Mouse (Mus musculus) adrenal gland, adult 2 months (tissue): ENCODE measurements around the gene Gm20521. TPM values are rescaled to one million over a fixed set of nuclear protein-coding genes. Genes with fewer than 3 reads are reported as not detected.
"Not testable (repeated sequence)": the region's sequence is repeated elsewhere in the genome, so short reads cannot be mapped to it uniquely, and the experiment has no call there.

ENCODE experiments used
- DNase-seq: peaks from one replicate; pipeline ENCODE4 v3.0.0; 2021
- polyA plus RNA-seq: library from polyadenylated mRNA; depleted of rRNA; stranded (reverse); fragments of >200 nt; gene quantifications from 2 replicates; pipeline ENCODE4 v1.2.3, GENCODE M21; 2012; rRNA removed
- total RNA-seq, 2 experiments: library from RNA; stranded (reverse); gene quantifications; 2 replicates each; pipeline ENCODE4 v1.2.3; 2021

Gene Gm20521
- total and polyA plus RNA-seq, 3 experiments, result 7.1 to 42.4 TPM; not detected in 1

- DNase-seq, result no peak
Measured at GRCm38 (mm10) chr14:54936831-54937160, 53.6 kb downstream of the Gm20521 start.

GRCm38 (mm10) chr14:54937361-54938182 lies 54.3 kb downstream of the Gm20521 start:
- no peak for DNase-seq

GRCm38 (mm10) chr14:54938431-54939219 lies 55.4 kb downstream of the Gm20521 start:
- no peak for DNase-seq

GRCm38 (mm10) chr14:54939434-54940175 lies 56.4 kb downstream of the Gm20521 start:
- DNase-seq, result peak; percentile 66

- no peak for DNase-seq
Measured at GRCm38 (mm10) chr14:54940176-54940530, 56.9 kb downstream of the Gm20521 start.

GRCm38 (mm10) chr14:54941024-54941978 lies 58.1 kb downstream of the Gm20521 start:
- no peak for DNase-seq

GRCm38 (mm10) chr14:54942479-54942878 lies 59.2 kb downstream of the Gm20521 start:
- DNase-seq, result no peak

GRCm38 (mm10) chr14:54943971-54944370 lies 60.7 kb downstream of the Gm20521 start:
- no peak for DNase-seq

GRCm38 (mm10) chr14:54944939-54945338 lies 61.7 kb downstream of the Gm20521 start:
- no peak for DNase-seq

- DNase-seq, result no peak
Measured at GRCm38 (mm10) chr14:54945975-54946704, 62.9 kb downstream of the Gm20521 start.

- DNase-seq, result not testable (repeated sequence)
Measured at GRCm38 (mm10) chr14:54947008-54947407, 63.8 kb downstream of the Gm20521 start.

Other genes with a start within 250 kb of the Gm20521 start
- gene Gm17606, start 242.5 kb upstream of the Gm20521 start, total RNA-seq, result not detected
- gene Gm17606, start 242.5 kb upstream of the Gm20521 start, polyA plus RNA-seq, result not detected in 2 replicates
- gene Cdh24, start 242.1 kb upstream of the Gm20521 start, total RNA-seq, result 1 to 10 TPM in 1 of 2 experiments, under 1 TPM in 1; 0.66 to 1.7 TPM
- 4.4 and 6.6 TPM in 2 replicates for gene Cdh24, start 242.1 kb upstream of the Gm20521 start, polyA plus RNA-seq
- 10 to 100 TPM; 39.8 to 41.7 TPM for gene 1700123O20Rik, start 197.2 kb upstream of the Gm20521 start, total RNA-seq
- gene 1700123O20Rik, start 197.2 kb upstream of the Gm20521 start, polyA plus RNA-seq, result 52.7 and 81.0 TPM in 2 replicates
- 100 to 1,000 TPM; 120 to 177 TPM for gene Acin1, start 196.5 kb upstream of the Gm20521 start, total RNA-seq
- 93.0 and 109 TPM in 2 replicates for gene Acin1, start 196.5 kb upstream of the Gm20521 start, polyA plus RNA-seq
- not detected for gene Gm29776, start 184.6 kb upstream of the Gm20521 start, total RNA-seq
- 0.07 and 0.08 TPM in 2 replicates for gene Gm29776, start 184.6 kb upstream of the Gm20521 start, polyA plus RNA-seq
- not detected for gene Cebpe, start 171.3 kb upstream of the Gm20521 start, total RNA-seq
- gene Cebpe, start 171.3 kb upstream of the Gm20521 start, polyA plus RNA-seq, result 0.18 and 0.52 TPM in 2 replicates
- gene Slc7a8, start 101.5 kb upstream of the Gm20521 start, total RNA-seq, result 10 to 100 TPM; 24.7 to 74.6 TPM
- 31.9 and 52.9 TPM in 2 replicates for gene Slc7a8, start 101.5 kb upstream of the Gm20521 start, polyA plus RNA-seq
- gene Rnf212b, start 69.3 kb upstream of the Gm20521 start, total RNA-seq, result 1 to 10 TPM in 1 of 2 experiments, under 1 TPM in 1; 0.35 to 1.5 TPM
- 0.22 and 0.24 TPM in 2 replicates for gene Rnf212b, start 69.3 kb upstream of the Gm20521 start, polyA plus RNA-seq
- 10 to 100 TPM; 12.1 to 18.8 TPM for gene Homez, start 12.5 kb upstream of the Gm20521 start, total RNA-seq
- 3.5 and 4.1 TPM in 2 replicates for gene Homez, start 12.5 kb upstream of the Gm20521 start, polyA plus RNA-seq
- gene Ppp1r3e, start 5.9 kb upstream of the Gm20521 start, total RNA-seq, result 10 to 100 TPM; 13.0 to 19.6 TPM
- gene Ppp1r3e, start 5.9 kb upstream of the Gm20521 start, polyA plus RNA-seq, result 41.8 and 45.9 TPM in 2 replicates
- 10 to 100 TPM; 42.6 to 57.7 TPM for gene Bcl2l2, start 64 bp upstream of the Gm20521 start, total RNA-seq
- gene Bcl2l2, start 64 bp upstream of the Gm20521 start, polyA plus RNA-seq, result 43.3 and 45.1 TPM in 2 replicates
- gene Pabpn1, start 9.1 kb downstream of the Gm20521 start, total RNA-seq, result 100 to 1,000 TPM; 167 to 196 TPM
- 69.3 and 80.4 TPM in 2 replicates for gene Pabpn1, start 9.1 kb downstream of the Gm20521 start, polyA plus RNA-seq
- 10 to 100 TPM; 24.9 to 45.1 TPM for gene Slc22a17, start 29.7 kb downstream of the Gm20521 start, total RNA-seq
- gene Slc22a17, start 29.7 kb downstream of the Gm20521 start, polyA plus RNA-seq, result 191 and 246 TPM in 2 replicates
- gene Efs, start 42.7 kb downstream of the Gm20521 start, total RNA-seq, result 1 to 10 TPM; 1.9 to 4.9 TPM
- 7.7 and 11.4 TPM in 2 replicates for gene Efs, start 42.7 kb downstream of the Gm20521 start, polyA plus RNA-seq
- not detected for gene Il25, start 49.3 kb downstream of the Gm20521 start, total RNA-seq
- 0.12 and 0.17 TPM in 2 replicates for gene Il25, start 49.3 kb downstream of the Gm20521 start, polyA plus RNA-seq
- gene Cmtm5, start 52.8 kb downstream of the Gm20521 start, total RNA-seq, result under 1 TPM in 1 of 2 experiments, not detected in 1; 0.78 TPM
- 1.9 and 2.9 TPM in 2 replicates for gene Cmtm5, start 52.8 kb downstream of the Gm20521 start, polyA plus RNA-seq
- not detected for gene Myh6, start 83.5 kb downstream of the Gm20521 start, total RNA-seq
- gene Myh6, start 83.5 kb downstream of the Gm20521 start, polyA plus RNA-seq, result not detected in 2 replicates
- not detected for gene Gm17428, start 93.5 kb downstream of the Gm20521 start, total RNA-seq
- not detected in 2 replicates for gene Gm17428, start 93.5 kb downstream of the Gm20521 start, polyA plus RNA-seq
- gene Myh7, start 111.2 kb downstream of the Gm20521 start, total RNA-seq, result not detected
- not detected in 2 replicates for gene Myh7, start 111.2 kb downstream of the Gm20521 start, polyA plus RNA-seq
- gene Ngdn, start 132.0 kb downstream of the Gm20521 start, total RNA-seq, result 10 to 100 TPM; 36.0 TPM
- gene Ngdn, start 132.0 kb downstream of the Gm20521 start, polyA plus RNA-seq, result 2.7 and 2.9 TPM in 2 replicates
- 1 to 10 TPM; 6.3 to 7.3 TPM for gene Zfhx2, start 208.9 kb downstream of the Gm20521 start, total RNA-seq
- 3.0 and 4.2 TPM in 2 replicates for gene Zfhx2, start 208.9 kb downstream of the Gm20521 start, polyA plus RNA-seq
- gene Thtpa, start 211.3 kb downstream of the Gm20521 start, total RNA-seq, result 10 to 100 TPM; 11.6 to 21.6 TPM
- 6.0 and 6.7 TPM in 2 replicates for gene Thtpa, start 211.3 kb downstream of the Gm20521 start, polyA plus RNA-seq
- gene Ap1g2, start 223.2 kb downstream of the Gm20521 start, total RNA-seq, result 10 to 100 TPM; 21.9 to 24.8 TPM
- gene Ap1g2, start 223.2 kb downstream of the Gm20521 start, polyA plus RNA-seq, result 27.3 and 30.3 TPM in 2 replicates
- gene Jph4, start 233.5 kb downstream of the Gm20521 start, total RNA-seq, result 1 to 10 TPM; 2.5 to 3.0 TPM
- 4.0 and 6.8 TPM in 2 replicates for gene Jph4, start 233.5 kb downstream of the Gm20521 start, polyA plus RNA-seq